Mouse (Mus musculus): Measurements from ENCODE around the gene Per3. TPM values are rescaled to one million over a fixed set of nuclear protein-coding genes. Genes with fewer than 3 reads are reported as not detected.

The Per3 gene
- polyA plus RNA-seq, 1 experiment from 2014 or later, result 7.0 TPM

- no peak for ATAC-seq (ENCODE audit: low FRiP score, low read depth)
- no peak overlapping the region for H3K4me2 ChIP-seq (replicated peaks)
- H3K9me3 ChIP-seq, result no peaks in the 10 kb centered on the region
- no peak overlapping the region for H3K4me3 ChIP-seq
- no peaks in the 10 kb centered on the region for H3K36me3 ChIP-seq
- no peak overlapping the region for H3K9ac ChIP-seq
- 0 out of 2 replicates have a peak, but pooled peaks cover 5% of the 10 kb centered on the region for H3K4me1 ChIP-seq
- WGBS, result 88% methylated on average over 8 of the region's 8 CpGs
- no peak overlapping the region for H3K27ac ChIP-seq
- H3K27me3 ChIP-seq, result 0 out of 2 replicates have a peak, but pooled peaks cover 1% of the 10 kb centered on the region
Observed at GRCm38 (mm10) chr4:150968956-150969355, 75.5 kb downstream of the Per3 start.

GRCm38 (mm10) chr4:150966556-150966955 lies 77.9 kb downstream of the Per3 start:
- no peak overlapping the region for H3K4me2 ChIP-seq (replicated peaks)
- H3K4me3 ChIP-seq, result no peak overlapping the region
- 0 out of 2 replicates have a peak, but pooled peaks cover 5% of the 10 kb centered on the region for H3K4me1 ChIP-seq
- WGBS, result 17% methylated on average over 7 of the region's 7 CpGs
- H3K27me3 ChIP-seq, result 0 out of 2 replicates have a peak, but pooled peaks cover 5% of the 10 kb centered on the region
- no peak overlapping the region for H3K9ac ChIP-seq
- no peaks in the 10 kb centered on the region for H3K36me3 ChIP-seq
- no peaks in the 10 kb centered on the region for H3K9me3 ChIP-seq
- no peak for ATAC-seq (ENCODE audit: low FRiP score, low read depth)
- no peak overlapping the region for H3K27ac ChIP-seq

GRCm38 (mm10) chr4:150965555-150965951 lies 78.9 kb downstream of the Per3 start:
- Histone ChIP-seq H3K4me1 (0 out of 2 replicates have a peak, but pooled peaks cover 5% of the 10 kb centered on the region), H3K27me3 (0 out of 2 replicates have a peak, but pooled peaks cover 5% of the 10 kb centered on the region), H3K9me3 (no peaks in the 10 kb centered on the region), H3K36me3 (no peaks in the 10 kb centered on the region), H3K27ac (no peak overlapping the region), H3K4me2 (replicated peaks) (no peak overlapping the region), H3K4me3 (no peak overlapping the region), H3K9ac (no peak overlapping the region)
- WGBS, result 67% methylated on average over 11 of the region's 11 CpGs
- ATAC-seq (ENCODE audit: low FRiP score, low read depth), result no peak

- 13% methylated on average over 25 of the region's 25 CpGs for WGBS
- H3K9me3 ChIP-seq, result no peaks in the 10 kb centered on the region
- H3K4me3 ChIP-seq, result peak overlapping the region; percentile 17
- no peaks in the 10 kb centered on the region for H3K36me3 ChIP-seq
- no peak overlapping the region for H3K9ac ChIP-seq
- 0 out of 2 replicates have a peak, but pooled peaks cover 5% of the 10 kb centered on the region for H3K4me1 ChIP-seq
- peak; percentile 40; the same call in 1 of the 2 replicates for ATAC-seq (ENCODE audit: low FRiP score, low read depth)
- H3K4me2 ChIP-seq (replicated peaks), result peak overlapping the region; percentile 54
- 0 out of 2 replicates have a peak, but pooled peaks cover 5% of the 10 kb centered on the region for H3K27me3 ChIP-seq
- no peak overlapping the region for H3K27ac ChIP-seq
Observed at GRCm38 (mm10) chr4:150964635-150965554, 79.6 kb downstream of the Per3 start.

GRCm38 (mm10) chr4:150963711-150964110 lies 80.8 kb downstream of the Per3 start:
- H3K4me1 ChIP-seq, result 0 out of 2 replicates have a peak, but pooled peaks cover 5% of the 10 kb centered on the region
- WGBS, result 73% methylated on average over 2 of the region's 2 CpGs
- no peak for ATAC-seq (ENCODE audit: low FRiP score, low read depth)
- no peaks in the 10 kb centered on the region for H3K36me3 ChIP-seq
- no peak overlapping the region for H3K4me3 ChIP-seq
- H3K27me3 ChIP-seq, result 0 out of 2 replicates have a peak, but pooled peaks cover 5% of the 10 kb centered on the region
- H3K9me3 ChIP-seq, result no peaks in the 10 kb centered on the region
- no peak overlapping the region for H3K27ac ChIP-seq
- H3K4me2 ChIP-seq (replicated peaks), result no peak overlapping the region
- no peak overlapping the region for H3K9ac ChIP-seq

- H3K4me1 ChIP-seq, result 0 out of 2 replicates have a peak, but pooled peaks cover 5% of the 10 kb centered on the region
- no peak for ATAC-seq (ENCODE audit: low FRiP score, low read depth)
- no peaks in the 10 kb centered on the region for H3K9me3 ChIP-seq
- H3K4me2 ChIP-seq (replicated peaks), result no peak overlapping the region
- H3K27me3 ChIP-seq, result 0 out of 2 replicates have a peak, but pooled peaks cover 5% of the 10 kb centered on the region
- H3K36me3 ChIP-seq, result no peaks in the 10 kb centered on the region
- H3K4me3 ChIP-seq, result no peak overlapping the region
- no peak overlapping the region for H3K9ac ChIP-seq
- WGBS, result 62% methylated on average over 6 of the region's 6 CpGs
- H3K27ac ChIP-seq, result no peak overlapping the region
Observed at GRCm38 (mm10) chr4:150962231-150962630, 82.2 kb downstream of the Per3 start.

GRCm38 (mm10) chr4:150958536-150958935 lies 85.9 kb downstream of the Per3 start:
- Histone ChIP-seq H3K4me3 (no peak overlapping the region), H3K4me2 (replicated peaks) (no peak overlapping the region), H3K36me3 (no peaks in the 10 kb centered on the region), H3K4me1 (0 out of 2 replicates have a peak, but pooled peaks cover 4% of the 10 kb centered on the region), H3K27ac (no peak overlapping the region), H3K9me3 (no peaks in the 10 kb centered on the region), H3K9ac (no peak overlapping the region), H3K27me3 (no peaks in the 10 kb centered on the region)
- WGBS, result 89% methylated on average over 7 of the region's 7 CpGs
- ATAC-seq (ENCODE audit: low FRiP score, low read depth), result no peak

- no peak overlapping the region for H3K9ac ChIP-seq
- no peak overlapping the region for H3K4me3 ChIP-seq
- 56% methylated on average over 1 of the region's 1 CpGs for WGBS
- H3K27me3 ChIP-seq, result no peaks in the 10 kb centered on the region
- no peak overlapping the region for H3K4me2 ChIP-seq (replicated peaks)
- H3K36me3 ChIP-seq, result no peaks in the 10 kb centered on the region
- no peaks in the 10 kb centered on the region for H3K9me3 ChIP-seq
- no peak overlapping the region for H3K27ac ChIP-seq
- H3K4me1 ChIP-seq, result 0 out of 2 replicates have a peak, but pooled peaks cover 4% of the 10 kb centered on the region
- ATAC-seq (ENCODE audit: low FRiP score, low read depth), result peak; percentile 69
Observed at GRCm38 (mm10) chr4:150957106-150957458, 87.4 kb downstream of the Per3 start.

GRCm38 (mm10) chr4:150956369-150957105 lies 87.9 kb downstream of the Per3 start:
- no peak overlapping the region for H3K9ac ChIP-seq
- no peaks in the 10 kb centered on the region for H3K36me3 ChIP-seq
- 0 out of 2 replicates have a peak, but pooled peaks cover 4% of the 10 kb centered on the region for H3K4me1 ChIP-seq
- no peaks in the 10 kb centered on the region for H3K9me3 ChIP-seq
- H3K27me3 ChIP-seq, result no peaks in the 10 kb centered on the region
- H3K4me3 ChIP-seq, result no peak overlapping the region
- H3K4me2 ChIP-seq (replicated peaks), result no peak overlapping the region
- peak; percentile 57 for ATAC-seq (ENCODE audit: low FRiP score, low read depth)
- H3K27ac ChIP-seq, result no peak overlapping the region
- WGBS, result 78% methylated on average over 13 of the region's 13 CpGs
